Mouse (Mus musculus): ENCODE measurements at regions not wholly inside any gene's neighbourhood (a gene's known extent, or its start where the extent isn't known, plus 50 kb on each side); places are given as distances from the start of the nearest gene placed in this dataset.

DNA sequence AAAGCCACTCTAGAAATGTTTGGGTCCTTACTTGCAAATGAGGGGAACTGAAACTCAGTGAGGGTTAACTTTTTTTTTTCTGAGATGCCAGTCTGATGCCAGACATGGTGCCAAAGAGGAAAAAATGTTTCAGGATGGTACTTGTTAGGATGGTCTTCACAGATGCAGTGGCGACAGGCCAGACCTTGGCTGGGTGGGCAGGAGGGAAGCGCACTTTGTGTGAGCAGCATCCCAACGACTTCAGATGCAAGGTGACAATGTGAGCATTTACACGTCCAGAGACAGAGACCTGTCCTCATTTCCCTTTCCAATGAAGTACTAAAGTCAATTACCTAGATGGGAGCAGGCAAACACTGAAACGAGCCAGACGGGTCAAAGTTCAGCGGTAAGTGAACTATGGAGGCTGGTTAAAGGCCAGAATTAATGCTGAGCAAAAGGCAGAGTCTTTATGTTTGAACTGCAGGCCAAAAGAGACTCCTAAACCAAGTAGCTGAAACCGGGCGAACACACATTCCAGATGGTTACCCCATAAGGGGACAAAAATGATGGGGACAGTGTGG is 213.7 kb upstream of the Ccdc122 start:
- DNase-seq (ENCODE audit: low read depth, low spot score), result no peak

- DNase-seq (ENCODE audit: low read depth, low spot score), result no peak
Observed at GRCm38 (mm10) chr14:76821892-76822291, 214.7 kb upstream of the Ccdc122 start.

GRCm38 (mm10) chr14:76821484-76821883 is 215.1 kb upstream of the Ccdc122 start:
- no peak for DNase-seq (ENCODE audit: low read depth, low spot score)

DNA sequence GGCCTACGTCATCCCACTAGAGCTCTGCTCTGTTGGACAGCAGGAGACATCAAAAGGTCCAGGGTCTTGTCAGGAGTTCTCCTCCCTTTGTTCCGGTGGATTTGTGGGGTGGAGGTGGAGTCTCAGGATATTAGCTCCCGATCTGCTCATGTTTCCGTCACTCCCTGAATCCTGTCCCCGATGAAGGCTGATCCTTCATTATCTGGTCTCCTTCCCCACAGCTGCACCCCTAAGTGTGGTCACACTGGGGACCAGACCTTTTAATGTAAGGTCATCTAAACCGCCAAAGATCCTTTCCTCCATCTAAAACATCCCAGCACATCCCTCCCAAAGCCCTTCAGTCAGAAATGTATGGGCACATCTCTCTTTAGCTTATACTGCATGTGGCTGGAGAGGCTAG is 215.6 kb upstream of the Ccdc122 start:
- no peak for DNase-seq (ENCODE audit: low read depth, low spot score)

GRCm38 (mm10) chr14:76819690-76820089 is 216.9 kb upstream of the Ccdc122 start:
- no peak for DNase-seq (ENCODE audit: low read depth, low spot score)

DNA sequence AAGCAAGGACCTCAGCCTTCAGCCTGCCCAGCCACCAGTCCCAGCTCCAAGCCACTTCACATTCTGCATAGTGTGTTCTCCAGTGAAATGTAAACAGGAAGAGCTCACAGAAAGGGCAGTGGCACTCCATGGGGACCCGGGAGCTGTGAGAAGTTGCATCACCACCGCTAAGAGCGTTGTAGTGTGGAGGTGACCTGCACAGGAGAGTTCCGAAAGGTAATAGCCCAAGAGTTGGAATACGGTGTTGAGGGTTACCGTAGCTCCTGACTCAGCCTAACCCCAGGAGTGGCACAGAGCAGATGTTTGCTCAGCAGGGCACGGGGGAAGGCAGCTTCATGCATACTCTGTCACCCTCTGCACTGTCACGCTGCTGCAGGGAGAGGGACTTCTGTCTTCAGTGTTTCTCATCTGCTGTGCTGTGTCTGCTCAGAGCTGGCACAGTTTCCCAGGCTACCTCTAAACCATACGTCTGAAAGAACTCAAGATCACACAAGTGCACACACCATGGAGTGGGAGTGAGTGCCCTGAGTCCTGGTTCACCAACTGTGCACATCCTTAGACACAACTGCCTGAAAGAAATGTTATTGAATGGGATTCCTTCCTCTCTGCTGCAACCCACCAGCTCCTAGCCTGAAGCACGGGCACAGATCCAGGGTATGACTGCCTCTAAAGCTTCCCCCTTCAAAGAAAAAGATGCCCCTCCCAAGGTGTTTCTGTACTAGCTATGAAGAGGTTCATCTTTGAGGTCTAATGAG is 218.1 kb upstream of the Ccdc122 start:
- no peak for DNase-seq (ENCODE audit: low read depth, low spot score)

- DNase-seq (ENCODE audit: low read depth, low spot score), result no peak
Observed at GRCm38 (mm10) chr14:76817189-76817772, 219.3 kb upstream of the Ccdc122 start.

DNA sequence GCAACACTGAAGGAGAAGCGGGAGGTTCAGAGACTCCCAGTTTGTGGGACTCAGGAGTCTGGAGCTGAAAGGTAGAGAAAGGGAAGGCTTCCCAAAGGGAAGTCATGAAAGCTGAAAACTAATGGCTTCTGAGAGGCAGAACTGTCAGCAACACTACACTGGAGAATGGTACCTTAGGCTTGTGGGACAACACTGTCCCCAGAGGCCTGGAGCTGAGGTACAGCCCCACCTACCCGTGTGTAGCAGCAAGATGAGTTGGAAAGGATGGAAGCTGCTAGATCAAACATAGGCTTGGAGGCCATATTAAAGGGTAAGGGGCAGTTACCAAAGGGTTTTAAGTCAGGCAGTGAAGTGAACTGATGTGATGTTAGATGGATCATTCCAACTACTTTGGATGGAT is 219.9 kb upstream of the Ccdc122 start:
- no peak for DNase-seq (ENCODE audit: low read depth, low spot score)

DNA sequence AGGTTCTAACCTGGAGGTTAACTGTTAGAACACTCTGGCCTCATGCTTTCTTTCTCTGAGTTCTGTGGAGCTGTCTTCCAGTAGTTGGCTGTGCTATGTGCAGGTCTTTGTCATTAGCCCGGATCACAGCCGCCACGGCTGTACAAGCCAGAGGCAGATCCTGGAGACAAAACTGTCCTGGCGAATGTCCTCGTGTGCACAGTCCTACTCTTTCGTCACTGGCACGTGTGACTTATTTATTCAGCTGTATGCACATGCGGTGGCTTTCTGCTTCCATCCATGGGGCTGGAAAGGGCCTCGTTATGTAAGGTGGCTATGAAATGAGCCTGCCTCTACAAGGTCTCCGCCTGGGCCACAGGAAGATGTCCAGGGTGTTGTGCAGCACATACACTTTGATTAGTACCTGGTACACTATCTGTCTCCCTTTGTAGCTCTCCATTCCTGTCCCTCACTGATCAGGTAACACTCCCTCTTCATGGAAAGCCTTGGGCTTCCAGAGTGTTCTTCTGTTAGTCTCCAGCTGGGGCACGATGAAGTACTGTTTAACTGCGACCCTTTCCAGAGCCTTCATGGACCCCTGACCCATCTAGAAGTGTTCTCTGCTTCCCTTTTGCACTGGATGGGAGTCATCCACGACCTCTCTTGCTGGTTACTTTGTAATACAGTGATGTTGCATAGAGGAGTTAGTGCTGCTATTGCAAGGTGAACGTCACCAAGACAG is 224.3 kb upstream of the Ccdc122 start:
- no peak for DNase-seq (ENCODE audit: low read depth, low spot score)

GRCm38 (mm10) chr14:76810697-76811589 is 225.6 kb upstream of the Ccdc122 start:
- DNase-seq (ENCODE audit: low read depth, low spot score), result no peak

DNA sequence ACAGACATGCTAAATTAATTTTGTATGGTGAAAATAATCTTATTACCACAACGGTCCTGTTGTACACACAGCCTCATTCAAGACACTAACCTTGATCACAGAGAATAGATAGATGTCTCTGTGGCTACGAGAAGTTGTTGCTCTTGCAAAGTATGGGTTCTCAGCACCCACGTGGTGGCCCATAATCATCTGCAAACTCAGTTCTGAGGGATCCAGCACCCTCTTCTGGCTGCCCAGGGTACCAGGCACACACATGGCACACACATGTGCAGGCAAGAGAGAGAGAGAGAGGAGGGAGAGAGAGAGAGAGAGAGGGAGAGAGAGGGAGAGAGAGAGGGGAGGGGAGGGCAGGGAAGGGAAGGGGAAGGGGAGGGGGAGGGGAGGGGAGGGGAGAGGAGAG is 226.5 kb upstream of the Ccdc122 start:
- DNase-seq (ENCODE audit: low read depth, low spot score), result no peak

GRCm38 (mm10) chr14:76809411-76809810 is 227.2 kb upstream of the Ccdc122 start:
- DNase-seq (ENCODE audit: low read depth, low spot score), result no peak

GRCm38 (mm10) chr14:76805151-76805785 is 231.3 kb upstream of the Ccdc122 start:
- no peak for DNase-seq (ENCODE audit: low read depth, low spot score)

GRCm38 (mm10) chr14:76804447-76805150 is 232.0 kb upstream of the Ccdc122 start:
- DNase-seq (ENCODE audit: low read depth, low spot score), result no peak

GRCm38 (mm10) chr14:76800181-76800580 is 236.4 kb upstream of the Ccdc122 start:
- DNase-seq (ENCODE audit: low read depth, low spot score), result no peak

GRCm38 (mm10) chr14:76799741-76800140 is 236.8 kb upstream of the Ccdc122 start:
- no peak for DNase-seq (ENCODE audit: low read depth, low spot score)

GRCm38 (mm10) chr14:76798925-76799428 is 237.6 kb upstream of the Ccdc122 start:
- DNase-seq (ENCODE audit: low read depth, low spot score), result no peak

DNA sequence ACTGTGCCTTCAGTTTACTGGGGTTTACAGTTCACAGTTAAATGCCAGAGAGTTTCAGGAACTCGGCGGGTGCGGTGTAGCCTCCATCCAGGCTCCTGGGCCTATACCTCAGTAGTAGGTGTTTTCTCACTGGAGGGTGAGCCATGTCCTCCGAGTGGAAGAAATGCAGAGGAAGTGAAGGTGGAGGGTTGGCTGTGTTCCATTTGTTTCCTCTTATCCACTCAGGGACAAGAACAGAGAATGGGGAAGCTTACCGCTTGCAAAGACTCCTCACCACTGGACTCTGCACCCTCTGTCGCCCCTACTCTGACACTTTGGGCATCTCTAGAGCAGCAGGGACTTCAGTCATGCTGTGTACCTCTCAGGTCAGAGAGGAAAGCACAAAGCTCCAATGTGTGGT is 238.1 kb upstream of the Ccdc122 start:
- no peak for DNase-seq (ENCODE audit: low read depth, low spot score)

- DNase-seq (ENCODE audit: low read depth, low spot score), result no peak
Observed at GRCm38 (mm10) chr14:76797518-76797917, 239.1 kb upstream of the Ccdc122 start.

Measured in A20 (cell line).